Mouse (Mus musculus) stomach, postnatal 0 days (tissue): ENCODE data around the gene Rbms1.

ENCODE experiments used
- CTCF ChIP-seq: IDR thresholded peaks from 2 replicates; pipeline ENCODE4 v1.5.1; 2016; ENCODE audit warnings: antibody characterized with exemption, low read depth, mild to moderate bottlenecking, moderate library complexity
- EP300 ChIP-seq: optimal IDR thresholded peaks from 2 replicates; pipeline ENCODE3; 2016; ENCODE audit warnings: antibody characterized with exemption

GRCm38 (mm10) chr2:60862913-60863711 lies 99.9 kb downstream of the Rbms1 start:
- no peak for TF ChIP-seq CTCF
- TF ChIP-seq EP300 = no peak
